Mouse (Mus musculus) spleen, postnatal 36 days (tissue): ENCODE measurements around the gene Avil.
A peak's percentile ranks its signal among the peaks of the same experiment; 100 is the strongest.

Source experiments
- DNase-seq, 2 experiments: peaks; one replicate each; pipeline ENCODE4 v3.0.0; 2022; ENCODE audit warnings: low spot score in 2 of 2, mixed read lengths in 1 of 2

Avil gene

GRCm38 (mm10) chr10:126980933-126981530 is 19.5 kb upstream of the Avil start:
- no peak for DNase-seq

- no peak for DNase-seq
These were observed 18.8 kb upstream of the Avil start for GRCm38 (mm10) chr10:126981746-126982145.

- no peak for DNase-seq
These were observed 17.2 kb upstream of the Avil start for GRCm38 (mm10) chr10:126983193-126983725.

GRCm38 (mm10) chr10:126984189-126985004 is 16.1 kb upstream of the Avil start:
- DNase-seq: no peak

GRCm38 (mm10) chr10:126985127-126985526 is 15.4 kb upstream of the Avil start:
- DNase-seq: no peak

GRCm38 (mm10) chr10:126985579-126985978 is 14.9 kb upstream of the Avil start:
- no peak for DNase-seq

- DNase-seq: peak; percentile 37 to 46
These were observed 14.0 kb upstream of the Avil start for GRCm38 (mm10) chr10:126986541-126986961.

- DNase-seq: no peak
These were observed 13.1 kb upstream of the Avil start for GRCm38 (mm10) chr10:126987183-126988118.

GRCm38 (mm10) chr10:126988513-126989165 is 11.9 kb upstream of the Avil start:
- DNase-seq: no peak

- peak; percentile 74 to 75 for DNase-seq
These were observed 10.0 kb upstream of the Avil start for GRCm38 (mm10) chr10:126990313-126991056.

- no peak for DNase-seq
These were observed 8.8 kb upstream of the Avil start for GRCm38 (mm10) chr10:126991676-126992075.

- peak; percentile 49 to 59 for DNase-seq
These were observed 6.9 kb upstream of the Avil start for GRCm38 (mm10) chr10:126993621-126994020.

GRCm38 (mm10) chr10:126997340-126998113 is 3.0 kb upstream of the Avil start:
- DNase-seq: no peak

- no peak for DNase-seq
These were observed 788 bp downstream of the Avil start for GRCm38 (mm10) chr10:127001297-127001696.

GRCm38 (mm10) chr10:127002056-127002455 is 1.5 kb downstream of the Avil start:
- no peak for DNase-seq

GRCm38 (mm10) chr10:127002765-127003164 is 2.3 kb downstream of the Avil start:
- no peak for DNase-seq

GRCm38 (mm10) chr10:127003334-127003733 is 2.8 kb downstream of the Avil start:
- no peak for DNase-seq

GRCm38 (mm10) chr10:127003806-127004205 is 3.3 kb downstream of the Avil start:
- no peak for DNase-seq

GRCm38 (mm10) chr10:127016488-127016887 is 16.0 kb downstream of the Avil start:
- no peak for DNase-seq

GRCm38 (mm10) chr10:127017071-127017470 is 16.6 kb downstream of the Avil start:
- DNase-seq: no peak
